Mouse (Mus musculus) lung, postnatal 0 days (tissue): ENCODE measurements around the gene Rorb.

Experiments used
- CTCF ChIP-seq: IDR thresholded peaks from 2 replicates; pipeline ENCODE4 v1.5.1; 2016; ENCODE audit warnings: antibody characterized with exemption, mild to moderate bottlenecking
- EP300 ChIP-seq: IDR thresholded peaks from 2 replicates; pipeline ENCODE4 v1.6.1; 2016; ENCODE audit warnings: antibody characterized with exemption, mild to moderate bottlenecking, control low read depth

- TF ChIP-seq EP300: no peak
- no peak for TF ChIP-seq CTCF
Observed at GRCm38 (mm10) chr19:19034482-19035315, 76.3 kb downstream of the Rorb start.
